ENCODE assay signal across 9 mouse cellular contexts in the genomic region with DNA sequence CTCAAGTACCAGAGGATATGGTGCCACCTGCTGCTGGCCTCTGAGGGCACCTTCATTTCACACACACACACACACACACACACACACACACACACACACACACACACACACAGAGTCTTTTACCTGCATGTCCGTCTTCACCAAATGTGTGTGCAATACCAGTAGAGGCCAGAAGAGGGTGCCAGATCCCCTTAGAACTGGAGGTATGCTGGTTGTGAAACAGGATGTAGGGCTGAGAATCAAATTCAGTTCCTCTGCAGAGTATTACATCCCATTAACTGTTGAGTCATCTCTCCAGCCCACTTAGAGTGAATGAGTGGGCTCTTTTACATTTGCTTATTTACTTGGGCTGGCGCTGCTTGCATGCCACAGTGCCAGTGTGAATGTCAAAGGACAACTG. TPM values are rescaled to one million over a fixed set of nuclear protein-coding genes. Genes with fewer than 3 reads are reported as not detected.
DNase-seq lines count a peak whose midpoint lies in the region; ATAC-seq lines count a peak whose summit lies in the region.
"Had no signal": no experiment of that assay in that cellular context is flagged by ENCODE, and none has a peak within 500 bp of the region (broad histone marks: within the 10 kb centered on the region; RNA-seq: fewer than 3 reads in every experiment).

No protein-coding gene starts in this region.

- no peaks in the 10 kb centered on the region for H3K9me3 ChIP-seq in forebrain, embryonic 14.5 days (replicated peaks; ENCODE audit: control insufficient read depth, low read length)
- H3K9me3 ChIP-seq in forebrain, embryonic 15.5 days: no peaks in the 10 kb centered on the region

- H3K4me3 ChIP-seq in forebrain, embryonic 14.5 days (ENCODE audit: low read depth, low read length): no peak overlapping the region
- no peak overlapping the region for H3K4me3 ChIP-seq in forebrain, embryonic 15.5 days

- H3K9ac ChIP-seq in forebrain, embryonic 14.5 days (ENCODE audit: low read length): no peak overlapping the region
- no peak overlapping the region for H3K9ac ChIP-seq in forebrain, embryonic 15.5 days (replicated peaks)

- no peak for ATAC-seq in forebrain, embryonic 14.5 days
- ATAC-seq in forebrain, embryonic 15.5 days (replicated peaks): no peak
- peak; percentile 38 for ATAC-seq in monocyte, adult 5-6 weeks (replicated peaks; ENCODE audit: insufficient number of reproducible peaks, low FRiP score, low TSS enrichment, poor library complexity, severe bottlenecking)
- ATAC-seq in activated CD4-positive, CD25-positive, alpha-beta regulatory T cell, adult 4 months: no peak

- peaks cover 2% of the 10 kb centered on the region; the same call in 1 of the 2 replicates for H3K4me1 ChIP-seq in forebrain, embryonic 14.5 days (ENCODE audit: control insufficient read depth, insufficient read depth, low read length)
- H3K4me1 ChIP-seq in forebrain, embryonic 15.5 days: peaks cover 19% of the 10 kb centered on the region

- peak; percentile 25 for DNase-seq in forebrain, embryonic 14.5 days (ENCODE audit: low spot score)
- peak; percentile 54 for DNase-seq in right cerebral cortex, postnatal 4 days
- DNase-seq in right cerebral cortex, postnatal 10 days (ENCODE audit: low spot score in 2 of 2): no peak
- peak; percentile 62 for DNase-seq in embryo, embryonic 9.5 days (ENCODE audit: extremely low spot score)
- DNase-seq in kidney, adult 18-20 months: no peak

- H3K36me3 ChIP-seq in forebrain, embryonic 14.5 days (ENCODE audit: control insufficient read depth, insufficient read depth, low read length): no peaks in the 10 kb centered on the region
- H3K36me3 ChIP-seq in forebrain, embryonic 15.5 days: no peaks in the 10 kb centered on the region

- H3K27ac ChIP-seq in forebrain, embryonic 14.5 days (ENCODE audit: low read depth, low read length): no peak overlapping the region
- H3K27ac ChIP-seq in forebrain, embryonic 15.5 days (replicated peaks): no peak overlapping the region

- 41% methylated on average over 2 of the region's 2 CpGs for WGBS in forebrain, embryonic 14.5 days
- WGBS in forebrain, embryonic 15.5 days: 33% methylated on average over 2 of the region's 2 CpGs

- H3K4me2 ChIP-seq in forebrain, embryonic 14.5 days (ENCODE audit: low read length): no peak overlapping the region
- H3K4me2 ChIP-seq in forebrain, embryonic 15.5 days (replicated peaks): no peak overlapping the region

- H3K27me3 ChIP-seq in forebrain, embryonic 14.5 days (replicated peaks; ENCODE audit: control insufficient read depth, insufficient read depth, low read length): no peaks in the 10 kb centered on the region
- H3K27me3 ChIP-seq in forebrain, embryonic 15.5 days: no peaks in the 10 kb centered on the region

RNA-seq across cellular contexts. Expression of gene Sdhaf1, which starts 1.7 kb away (rescaled TPM):
- polyA plus RNA-seq in forebrain, embryonic 14.5 days (2014; fragmentation: Nextera tagmentation; extraction: Ambion mirVana): 18.7 and 23.8 TPM in 2 replicates
- 22.1 and 22.5 TPM in 2 replicates for polyA plus RNA-seq in forebrain, embryonic 15.5 days (2015; fragmentation: Nextera tagmentation; extraction: Ambion mirVana)
- total RNA-seq in monocyte, adult 5-6 weeks (2017): 11.3 to 13.7 TPM (median 11.5 TPM) in 3 replicates
- polyA plus RNA-seq in activated CD4-positive, CD25-positive, alpha-beta regulatory T cell, adult 4 months (2017; shearing (Covaris generic)): 1 to 10 TPM; 4.2 to 8.5 TPM

RNA-seq across cellular contexts. Expression of gene E130208F15Rik, which starts 3.8 kb away (rescaled TPM):
- polyA plus RNA-seq in forebrain, embryonic 14.5 days (2014; fragmentation: Nextera tagmentation; extraction: Ambion mirVana): not detected in 2 replicates
- polyA plus RNA-seq in forebrain, embryonic 15.5 days (2015; fragmentation: Nextera tagmentation; extraction: Ambion mirVana): not detected in 2 replicates
- total RNA-seq in monocyte, adult 5-6 weeks (2017): 2.2 to 10.7 TPM (median 8.0 TPM) in 3 replicates
- not detected for polyA plus RNA-seq in activated CD4-positive, CD25-positive, alpha-beta regulatory T cell, adult 4 months (2017; shearing (Covaris generic))

RNA-seq across cellular contexts. Expression of gene Syne4, which starts 10.8 kb away (rescaled TPM):
- 3.6 and 3.7 TPM in 2 replicates for polyA plus RNA-seq in forebrain, embryonic 14.5 days (2014; fragmentation: Nextera tagmentation; extraction: Ambion mirVana)
- polyA plus RNA-seq in forebrain, embryonic 15.5 days (2015; fragmentation: Nextera tagmentation; extraction: Ambion mirVana): 7.3 and 9.0 TPM in 2 replicates
- 3.0 TPM in 1 of 3 replicates, not detected in the others for total RNA-seq in monocyte, adult 5-6 weeks (2017)
- 1 to 10 TPM; 2.9 to 6.4 TPM for polyA plus RNA-seq in activated CD4-positive, CD25-positive, alpha-beta regulatory T cell, adult 4 months (2017; shearing (Covaris generic))

RNA-seq across cellular contexts. Expression of gene Alkbh6, which starts 16.8 kb away (rescaled TPM):
- polyA plus RNA-seq in forebrain, embryonic 14.5 days (2014; fragmentation: Nextera tagmentation; extraction: Ambion mirVana): 102 and 118 TPM in 2 replicates
- 99.6 and 102 TPM in 2 replicates for polyA plus RNA-seq in forebrain, embryonic 15.5 days (2015; fragmentation: Nextera tagmentation; extraction: Ambion mirVana)
- 27.8 to 47.4 TPM (median 35.8 TPM) in 3 replicates for total RNA-seq in monocyte, adult 5-6 weeks (2017)
- polyA plus RNA-seq in activated CD4-positive, CD25-positive, alpha-beta regulatory T cell, adult 4 months (2017; shearing (Covaris generic)): 100 to 1,000 TPM; 121 to 130 TPM

RNA-seq across cellular contexts. Expression of gene Clip3, which starts 33.8 kb away (rescaled TPM):
- polyA plus RNA-seq in forebrain, embryonic 14.5 days (2014; fragmentation: Nextera tagmentation; extraction: Ambion mirVana): 142 and 174 TPM in 2 replicates
- polyA plus RNA-seq in forebrain, embryonic 15.5 days (2015; fragmentation: Nextera tagmentation; extraction: Ambion mirVana): 117 and 120 TPM in 2 replicates
- total RNA-seq in monocyte, adult 5-6 weeks (2017): 2.2 TPM in 1 of 3 replicates, not detected in the others
- 1 to 10 TPM; 3.8 to 5.2 TPM for polyA plus RNA-seq in activated CD4-positive, CD25-positive, alpha-beta regulatory T cell, adult 4 months (2017; shearing (Covaris generic))
- total RNA-seq: hematopoietic stem cell, adult 5-6 weeks had no signal

Comparison
In these comparisons a context has a peak if more than half of its experiments do, and no peak if none do; other contexts are left out.
1. DNase-seq: peak in forebrain, embryonic 14.5 days (single experiment), right cerebral cortex, postnatal 4 days (single experiment) and embryo, embryonic 9.5 days (single experiment); none in right cerebral cortex, postnatal 10 days (0 of 2) and kidney, adult 18-20 months (single experiment).